Mouse (Mus musculus) megakaryocyte progenitor cell, adult 5-6 weeks (primary cell): Measurements from ENCODE around the gene Tex14. TPM values are rescaled to one million over a fixed set of nuclear protein-coding genes. Genes with fewer than 3 reads are reported as not detected.

ENCODE experiments used
- ATAC-seq: replicated peaks from 2 replicates; pipeline ENCODE4 v1.8.0; 2016; ENCODE audit warnings: mild to moderate bottlenecking, moderate TSS enrichment, inconsistent platforms; ENCODE audit not compliant: poor library complexity
- total RNA-seq, 2 experiments: library from RNA; stranded (forward) in 1 of 2; stranded (reverse) in 1 of 2; fragments of 157-497, 149-512 nt in 1 of 2; fragments of 200-1000 nt in 1 of 2; gene quantifications; 2 replicates each; pipeline versions ENCODE4 v1.2.3 to v1.2.4; 2015 to 2017

The Tex14 gene
- total RNA-seq, 2 experiments from 2014 or later: 0.07 to 0.29 TPM

- no peak for ATAC-seq
These were observed 161.6 kb downstream of the Tex14 start, which contains the start of gene Gm11492 for GRCm38 (mm10) chr11:87566501-87566900. Gm11492 (plus strand) TSS chr11:87566653.

GRCm38 (mm10) chr11:87568255-87568953 lies 163.5 kb downstream of the Tex14 start, which contains the start of gene Sept4:
Sept4 (plus strand) TSS chr11:87568903.
- ATAC-seq: no peak

GRCm38 (mm10) chr11:87570743-87571142 lies 165.9 kb downstream of the Tex14 start:
- no peak for ATAC-seq

- no peak for ATAC-seq
These were observed 166.6 kb downstream of the Tex14 start for GRCm38 (mm10) chr11:87571361-87571950.

GRCm38 (mm10) chr11:87573751-87574150 lies 168.9 kb downstream of the Tex14 start:
- no peak for ATAC-seq

GRCm38 (mm10) chr11:87574520-87575180 lies 169.8 kb downstream of the Tex14 start:
- no peak for ATAC-seq

GRCm38 (mm10) chr11:87577601-87578248 lies 172.9 kb downstream of the Tex14 start:
- ATAC-seq: no peak

GRCm38 (mm10) chr11:87578249-87578962 lies 173.5 kb downstream of the Tex14 start:
- peak; percentile 81 for ATAC-seq

GRCm38 (mm10) chr11:87578963-87579601 lies 174.2 kb downstream of the Tex14 start:
- ATAC-seq: peak; percentile 47

- ATAC-seq: no peak
These were observed 174.8 kb downstream of the Tex14 start for GRCm38 (mm10) chr11:87579713-87580112.

GRCm38 (mm10) chr11:87580543-87581085 lies 175.7 kb downstream of the Tex14 start:
- ATAC-seq: no peak

GRCm38 (mm10) chr11:87581161-87581865 lies 176.4 kb downstream of the Tex14 start:
- no peak for ATAC-seq

GRCm38 (mm10) chr11:87581933-87582710 lies 177.3 kb downstream of the Tex14 start:
- ATAC-seq: no peak

- peak; percentile 11; the same call in 1 of the 2 replicates for ATAC-seq
These were observed 178.6 kb downstream of the Tex14 start for GRCm38 (mm10) chr11:87583291-87584034.

GRCm38 (mm10) chr11:87584711-87585505 lies 180.0 kb downstream of the Tex14 start:
- ATAC-seq: no peak

- ATAC-seq: no peak
These were observed 182.5 kb downstream of the Tex14 start for GRCm38 (mm10) chr11:87587211-87587874.
